Mouse (Mus musculus) ES-E14 (cell line): ENCODE data around the gene Ehd3. TPM values are rescaled to one million over a fixed set of nuclear protein-coding genes. Genes with fewer than 3 reads are reported as not detected.

ENCODE experiments used
- DNase-seq: peaks from one replicate; pipeline ENCODE4 v3.0.0-alpha.2; 2013; ENCODE audit warnings: low read depth, low spot score
- H3K27ac ChIP-seq: 2 replicates; pipeline ENCODE4 v1.5.1; 2012; ENCODE audit warnings: low read depth, mild to moderate bottlenecking, low read length, moderate library complexity, mixed read lengths; ENCODE audit not compliant: poor library complexity, insufficient read depth, severe bottlenecking
- H3K36me3 ChIP-seq: 2 replicates; pipeline ENCODE4 v1.6.1; 2012; ENCODE audit warnings: mild to moderate bottlenecking, low read length, moderate library complexity, mixed read lengths; ENCODE audit not compliant: control insufficient read depth, poor library complexity, insufficient read depth, severe bottlenecking
- H3K4me1 ChIP-seq, 2 experiments: fragments of 150-350 bp in 1 of 2; sonication (generic) in 1 of 2; 2 replicates each; pipeline ENCODE4 v1.6.1; 2012; ENCODE audit warnings: low read length in 2 of 2, mild to moderate bottlenecking in 1 of 2, mixed read lengths in 1 of 2; ENCODE audit not compliant: control insufficient read depth in 2 of 2, insufficient read depth in 2 of 2, poor library complexity in 1 of 2
- H3K4me3 ChIP-seq, 2 experiments: fragments of 150-350 bp in 1 of 2; sonication (generic) in 1 of 2; 2 replicates each; pipeline ENCODE4 v1.5.1; 2012; ENCODE audit warnings: low read length in 2 of 2, low read depth in 1 of 2, mild to moderate bottlenecking in 1 of 2, mixed read lengths in 1 of 2; ENCODE audit not compliant: insufficient read depth in 1 of 2, poor library complexity in 1 of 2, severe bottlenecking in 1 of 2
- H3K9ac ChIP-seq: 2 replicates; pipeline ENCODE4 v1.6.1; 2012; ENCODE audit warnings: low read depth, mild to moderate bottlenecking, low read length, mixed read lengths; ENCODE audit not compliant: poor library complexity, insufficient read depth, severe bottlenecking
- H3K9me3 ChIP-seq: fragments of 150-350 bp; sonication (generic); 2 replicates; pipeline ENCODE4 v1.6.1; 2012; ENCODE audit warnings: low read depth, mild to moderate bottlenecking, low read length; ENCODE audit not compliant: control insufficient read depth, insufficient read depth
- CHD2 ChIP-seq: IDR thresholded peaks from 2 replicates; pipeline ENCODE4 v1.6.1; 2014; ENCODE audit warnings: mild to moderate bottlenecking, low read depth, low read length, inconsistent platforms
- HCFC1 ChIP-seq: IDR thresholded peaks from 2 replicates; pipeline ENCODE4 v1.6.1; 2012; ENCODE audit warnings: low read length, inconsistent platforms, borderline replicate concordance; ENCODE audit not compliant: insufficient read depth
- MAFK ChIP-seq: IDR thresholded peaks from 2 replicates; pipeline ENCODE4 v1.6.1; 2014; ENCODE audit warnings: mild to moderate bottlenecking, low read depth, low read length, inconsistent platforms; ENCODE audit not compliant: insufficient read depth
- ZC3H11A ChIP-seq: IDR thresholded peaks from 2 replicates; pipeline ENCODE4 v1.6.1; 2012; ENCODE audit warnings: low read depth, mild to moderate bottlenecking, inconsistent platforms, low read length, borderline replicate concordance
- ZNF384 ChIP-seq: IDR thresholded peaks from 2 replicates; pipeline ENCODE4 v1.6.1; 2012; ENCODE audit warnings: low read depth, low read length, inconsistent platforms
- in situ Hi-C, 2 experiments: fragments of 600-800 bp; cut with MboI; formaldehyde crosslinking; loops; one replicate each; pipeline ENCODE4 v1.15.1; 2025; ENCODE audit warnings: low sequenced_read_pairs in 2 of 2, inconsistent platforms in 1 of 2; ENCODE audit not compliant: unreplicated experiment in 2 of 2
- total RNA-seq: library from RNA; depleted of rRNA; stranded (reverse); fragments of 300-350 nt; gene quantifications from 2 replicates; pipeline ENCODE4 v1.2.3, GENCODE M21; 2012

Ehd3 gene
- total RNA-seq, 1 experiment: 2.7 TPM

- TF ChIP-seq CHD2 (no peak), MAFK (no peak), ZC3H11A (no peak), ZNF384 (no peak), HCFC1 (no peak)
- Histone ChIP-seq H3K4me1 (no peaks in the 10 kb centered on the region), H3K27ac (no peak overlapping the region), H3K9me3 (no peaks in the 10 kb centered on the region), H3K9ac (no peak overlapping the region), H3K36me3 (no peaks in the 10 kb centered on the region), H3K4me3 (no peak overlapping the region)
- DNase-seq: no peak
- in situ Hi-C loops: no loop called here
These were observed 26.6 kb downstream of the Ehd3 start for GRCm38 (mm10) chr17:73830511-73830910.

DNA sequence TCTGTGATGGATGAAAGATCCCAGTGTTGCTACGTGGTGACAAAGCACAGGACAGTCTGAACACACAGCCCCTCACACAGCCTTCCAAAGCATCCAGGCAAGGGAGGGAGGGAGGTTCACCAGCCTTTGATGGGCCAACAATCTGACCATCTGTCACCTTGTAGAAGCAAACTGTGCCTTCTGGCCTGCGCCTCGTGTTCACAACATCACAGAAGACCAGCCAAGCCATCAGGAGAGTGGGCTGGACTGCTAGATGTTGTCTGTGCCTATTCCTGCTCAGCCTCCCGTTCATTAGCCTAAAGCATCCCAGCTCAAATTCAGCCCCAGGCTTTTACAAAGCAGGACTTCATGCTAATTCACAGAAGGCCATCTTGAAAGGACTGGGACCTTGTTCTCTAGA, 27.5 kb downstream of the Ehd3 start:
- in situ Hi-C loops: no loop called here
- TF ChIP-seq ZC3H11A (no peak), CHD2 (no peak), MAFK (no peak), HCFC1 (no peak), ZNF384 (no peak)
- Histone ChIP-seq H3K4me1 (no peaks in the 10 kb centered on the region), H3K9me3 (no peaks in the 10 kb centered on the region), H3K27ac (no peak overlapping the region), H3K9ac (no peak overlapping the region), H3K36me3 (no peaks in the 10 kb centered on the region), H3K4me3 (no peak overlapping the region)
- no peak for DNase-seq

- Histone ChIP-seq H3K9me3 (no peaks in the 10 kb centered on the region), H3K9ac (no peak overlapping the region), H3K4me1 (no peaks in the 10 kb centered on the region), H3K4me3 (no peak overlapping the region), H3K36me3 (no peaks in the 10 kb centered on the region), H3K27ac (no peak overlapping the region)
- TF ChIP-seq CHD2 (no peak), ZC3H11A (no peak), HCFC1 (no peak), ZNF384 (no peak), MAFK (no peak)
- no peak for DNase-seq
- in situ Hi-C loops: no loop called here
These were observed 29.0 kb downstream of the Ehd3 start for GRCm38 (mm10) chr17:73832901-73833300.

- TF ChIP-seq ZC3H11A (no peak), ZNF384 (no peak), HCFC1 (no peak), CHD2 (no peak), MAFK (no peak)
- in situ Hi-C loops: no loop called here
These were observed 29.5 kb downstream of the Ehd3 start for GRCm38 (mm10) chr17:73833474-73833873.

DNA sequence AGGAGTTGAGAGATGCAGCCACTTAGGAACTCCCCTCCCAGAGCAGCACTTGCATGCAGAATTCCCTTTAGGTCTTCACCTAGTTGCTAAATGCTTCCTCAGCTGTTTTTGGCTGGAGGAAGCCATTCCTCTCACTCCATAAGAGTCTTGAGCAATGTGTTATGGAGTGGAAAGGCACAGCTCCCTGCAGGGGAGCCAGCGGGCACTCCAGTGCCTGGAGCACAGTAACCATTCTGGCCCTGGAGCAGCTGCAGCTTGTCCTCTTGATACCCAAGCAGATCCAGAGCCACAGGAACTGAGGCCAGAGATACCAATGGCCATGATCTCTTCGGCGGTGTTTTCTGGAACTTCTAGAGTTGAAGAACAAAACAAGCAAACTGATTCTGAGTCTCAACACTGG, 32.7 kb downstream of the Ehd3 start:
- DNase-seq: no peak
- Histone ChIP-seq H3K4me3 (no peak overlapping the region), H3K36me3 (no peaks in the 10 kb centered on the region), H3K4me1 (no peaks in the 10 kb centered on the region), H3K9ac (no peak overlapping the region), H3K9me3 (no peaks in the 10 kb centered on the region), H3K27ac (no peak overlapping the region)
- TF ChIP-seq CHD2 (no peak), HCFC1 (no peak), ZNF384 (no peak)
- in situ Hi-C loops: no loop called here

More at GRCm38 (mm10) chr17:73833474-73833873, 29.5 kb downstream of the Ehd3 start:
- H3K36me3 ChIP-seq: no peaks in the 10 kb centered on the region
- no peak overlapping the region for H3K4me3 ChIP-seq
- H3K9ac ChIP-seq: no peak overlapping the region
- DNase-seq: no peak
- H3K9me3 ChIP-seq: no peaks in the 10 kb centered on the region
- no peak overlapping the region for H3K27ac ChIP-seq
- H3K4me1 ChIP-seq: no peaks in the 10 kb centered on the region
